Mouse (Mus musculus) forebrain, embryonic 15.5 days (tissue): ENCODE data around the gene Pex13. TPM values are rescaled to one million over a fixed set of nuclear protein-coding genes. Genes with fewer than 3 reads are reported as not detected.
A peak's percentile ranks its signal among the peaks of the same experiment; 100 is the strongest.
"Not testable (repeated sequence)": the region's sequence is repeated elsewhere in the genome, so short reads cannot be mapped to it uniquely, and the experiment has no call there.

Experiments used
- ATAC-seq: fragments of 200-750 bp; cut with Nextera tagmentation; replicated peaks from 2 replicates; pipeline ENCODE4 v1.8.0; 2017; ENCODE audit warnings: mild to moderate bottlenecking, moderate TSS enrichment, moderate library complexity
- H3K27ac ChIP-seq: fragments of 300-500 bp; sonication (generic); replicated peaks from 2 replicates; pipeline ENCODE4 v1.5.1; 2015; ENCODE audit warnings: mild to moderate bottlenecking, inconsistent platforms
- H3K27me3 ChIP-seq: fragments of 300-500 bp; sonication (generic); 2 replicates; pipeline ENCODE4 v1.6.1; 2015; ENCODE audit warnings: inconsistent platforms
- H3K36me3 ChIP-seq: fragments of 300-500 bp; sonication (generic); 2 replicates; pipeline ENCODE4 v1.6.1; 2015; ENCODE audit warnings: mild to moderate bottlenecking, inconsistent platforms
- H3K4me1 ChIP-seq: fragments of 300-500 bp; sonication (generic); 2 replicates; pipeline ENCODE4 v1.6.1; 2015; ENCODE audit warnings: inconsistent platforms
- H3K4me2 ChIP-seq: fragments of 300-500 bp; sonication (generic); replicated peaks from 2 replicates; pipeline ENCODE4 v1.6.1; 2015; ENCODE audit warnings: mild to moderate bottlenecking, inconsistent platforms
- H3K4me3 ChIP-seq: fragments of 300-500 bp; sonication (generic); 2 replicates; pipeline ENCODE4 v1.5.1; 2015; ENCODE audit warnings: mild to moderate bottlenecking, inconsistent platforms
- H3K9ac ChIP-seq: fragments of 300-500 bp; sonication (generic); replicated peaks from 2 replicates; pipeline ENCODE4 v1.6.1; 2015; ENCODE audit warnings: mild to moderate bottlenecking, inconsistent platforms
- H3K9me3 ChIP-seq: fragments of 300-500 bp; sonication (generic); 2 replicates; pipeline ENCODE4 v1.6.1; 2016; ENCODE audit warnings: inconsistent platforms
- WGBS: fragments of 180-500 bp; shearing (Covaris S2); methylation state at CpG from one replicate; pipeline ENCODE4 v1.1.7; 2015; ENCODE audit warnings: mixed read lengths; 5-methylcytosine and 5-hydroxymethylcytosine counted together
- polyA plus RNA-seq: library from polyadenylated mRNA; unstranded; fragments of >200 nt; fragmentation: Nextera tagmentation; extraction: Ambion mirVana; gene quantifications from 2 replicates; pipeline ENCODE4 v1.2.1, GENCODE M21; 2015

Gene Pex13
- polyA plus RNA-seq, 1 experiment from 2014 or later, result 36.4 TPM

DNA sequence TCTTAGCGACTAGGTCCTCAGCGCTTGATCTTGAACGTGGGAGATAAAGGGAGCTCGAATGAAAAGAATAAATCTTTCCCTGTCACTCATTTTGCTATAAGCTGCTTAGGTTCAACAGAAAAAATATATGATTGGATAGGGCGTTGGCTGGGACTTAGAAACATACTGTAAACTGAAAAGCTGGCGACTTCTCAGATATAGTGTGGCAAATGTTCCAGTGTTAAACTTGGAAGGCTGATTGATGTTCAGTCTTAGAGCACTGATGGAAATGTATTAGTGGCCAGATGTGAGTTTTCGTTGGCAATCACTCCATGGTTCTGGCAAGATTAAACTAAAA is 31.9 kb downstream of the Pex13 start:
- ATAC-seq, result peak; percentile 58; the same call in 1 of the 2 replicates
- Histone ChIP-seq H3K9me3 (no peaks in the 10 kb centered on the region), H3K9ac (peak overlapping the region; percentile 99), H3K27me3 (no peaks in the 10 kb centered on the region), H3K4me1 (peaks cover 31% of the 10 kb centered on the region), H3K4me2 (peak overlapping the region; percentile 55), H3K27ac (peak overlapping the region; percentile 96), H3K4me3 (peak overlapping the region; percentile 99), H3K36me3 (no peaks in the 10 kb centered on the region)
- WGBS, result 8% methylated on average over 7 of the region's 7 CpGs

DNA sequence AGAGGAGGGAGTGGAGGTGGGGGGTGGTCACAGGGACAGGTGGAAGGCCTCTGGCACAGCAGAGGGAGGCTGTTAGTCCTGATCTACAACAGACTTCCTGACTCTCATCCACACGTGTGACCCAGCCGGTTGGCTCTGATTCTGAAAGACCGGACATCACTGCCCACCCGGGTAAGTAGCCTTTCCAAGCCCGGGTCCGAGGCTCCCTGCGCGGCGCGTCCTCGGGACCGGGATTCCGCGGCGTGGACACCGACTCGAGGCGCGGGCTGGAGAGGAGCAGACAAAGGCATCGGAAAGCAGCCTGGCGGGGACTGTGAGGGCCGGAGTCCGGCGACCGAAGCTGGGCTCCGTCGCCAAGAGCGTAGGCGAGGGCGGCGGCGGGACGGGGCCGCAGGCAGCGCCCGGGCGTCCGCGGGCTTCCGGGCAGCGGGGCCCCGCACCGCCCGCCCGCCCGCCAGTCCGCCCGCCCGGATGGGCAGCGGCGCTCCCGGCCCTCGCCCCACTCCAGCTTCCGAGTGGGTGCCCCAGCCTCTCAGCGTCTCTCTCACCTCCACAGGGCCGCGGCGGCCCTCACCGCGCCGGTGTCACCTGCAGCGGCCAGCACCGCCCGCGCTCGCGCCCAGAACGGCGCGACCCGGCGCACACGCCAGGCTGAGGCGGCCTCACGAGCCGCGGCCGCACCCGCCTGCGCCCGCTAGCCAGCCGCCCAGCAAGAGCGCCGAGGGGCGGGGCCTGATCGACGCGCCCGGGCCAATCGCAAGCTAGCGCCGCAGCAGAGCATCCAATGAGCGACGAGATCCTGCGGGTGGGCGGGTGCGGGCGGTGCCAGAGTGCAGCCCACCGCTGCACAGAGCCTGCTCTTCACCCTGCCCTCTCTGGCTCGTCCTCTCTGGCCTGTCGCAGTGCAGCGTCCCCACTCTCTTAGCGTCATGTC is 32.5 kb downstream of the Pex13 start, which contains the start of gene 0610010F05Rik:
0610010F05Rik (minus strand) TSS at position 695 of the 934 bp plus-strand sequence.
- under 1% methylated on average over 94 of the region's 103 CpGs for WGBS
- H3K36me3 ChIP-seq, result peaks cover 6% of the 10 kb centered on the region
- H3K4me2 ChIP-seq, result peak within 1 kb of the TSS; percentile 65
- H3K4me1 ChIP-seq, result peaks cover 31% of the 10 kb centered on the region
- H3K9ac ChIP-seq, result peak within 1 kb of the TSS; percentile 99
- no peaks in the 10 kb centered on the region for H3K27me3 ChIP-seq
- H3K9me3 ChIP-seq, result no peaks in the 10 kb centered on the region
- H3K27ac ChIP-seq, result peak within 1 kb of the TSS; percentile 96
- H3K4me3 ChIP-seq, result peak within 1 kb of the TSS; percentile 99
- peak; percentile 100 for ATAC-seq

DNA sequence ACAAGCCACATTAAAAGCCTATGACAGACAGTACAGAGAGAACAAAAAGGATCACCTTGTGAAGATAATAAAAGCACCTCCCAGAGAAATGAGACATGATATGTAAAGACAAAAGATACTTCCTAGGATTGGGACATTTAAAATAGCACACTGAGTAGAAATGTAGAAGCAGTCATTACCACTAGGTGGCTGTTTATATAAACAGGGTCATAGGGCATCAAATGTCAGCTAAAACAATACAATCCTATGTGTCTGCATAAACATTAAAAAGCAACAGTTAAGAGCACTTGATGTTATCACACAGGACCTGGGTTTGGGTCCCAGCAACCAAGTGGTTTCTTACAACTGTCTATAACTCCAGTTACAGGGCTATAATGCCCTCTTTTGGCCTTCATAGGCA is 35.1 kb downstream of the Pex13 start:
- peaks cover 16% of the 10 kb centered on the region for H3K36me3 ChIP-seq
- peaks cover 31% of the 10 kb centered on the region for H3K4me1 ChIP-seq
- H3K4me2 ChIP-seq, result no peak overlapping the region
- no peaks in the 10 kb centered on the region for H3K27me3 ChIP-seq
- no peak for ATAC-seq
- H3K9ac ChIP-seq, result no peak overlapping the region
- no peak overlapping the region for H3K4me3 ChIP-seq
- no peaks in the 10 kb centered on the region for H3K9me3 ChIP-seq
- no peak overlapping the region for H3K27ac ChIP-seq

DNA sequence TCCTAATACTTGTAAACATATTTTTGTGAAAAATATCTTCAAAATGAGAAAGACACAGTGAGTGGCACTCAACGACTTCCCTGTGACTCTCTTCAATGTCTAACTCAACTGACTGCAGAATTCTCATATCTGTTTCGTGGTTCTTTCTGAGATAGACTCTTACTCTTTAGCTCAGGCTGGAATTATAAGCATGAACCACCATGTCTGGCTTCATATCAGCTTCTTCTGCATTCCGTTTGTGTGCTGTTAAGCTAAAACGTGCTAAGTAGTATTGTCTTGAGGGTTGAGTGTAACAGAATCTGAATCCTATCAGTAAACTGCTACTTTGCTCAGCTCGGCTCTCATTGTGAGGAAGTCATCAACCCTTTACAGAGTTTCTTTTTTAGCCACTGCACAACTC is 46.8 kb downstream of the Pex13 start:
- H3K27me3 ChIP-seq, result no peaks in the 10 kb centered on the region
- H3K9me3 ChIP-seq, result no peaks in the 10 kb centered on the region
- ATAC-seq, result no peak
- H3K4me2 ChIP-seq, result no peak overlapping the region
- 83% methylated on average over 5 of the region's 5 CpGs for WGBS
- H3K9ac ChIP-seq, result no peak overlapping the region
- peaks cover 35% of the 10 kb centered on the region for H3K36me3 ChIP-seq
- H3K4me1 ChIP-seq, result no peaks in the 10 kb centered on the region
- H3K27ac ChIP-seq, result no peak overlapping the region
- H3K4me3 ChIP-seq, result no peak overlapping the region

DNA sequence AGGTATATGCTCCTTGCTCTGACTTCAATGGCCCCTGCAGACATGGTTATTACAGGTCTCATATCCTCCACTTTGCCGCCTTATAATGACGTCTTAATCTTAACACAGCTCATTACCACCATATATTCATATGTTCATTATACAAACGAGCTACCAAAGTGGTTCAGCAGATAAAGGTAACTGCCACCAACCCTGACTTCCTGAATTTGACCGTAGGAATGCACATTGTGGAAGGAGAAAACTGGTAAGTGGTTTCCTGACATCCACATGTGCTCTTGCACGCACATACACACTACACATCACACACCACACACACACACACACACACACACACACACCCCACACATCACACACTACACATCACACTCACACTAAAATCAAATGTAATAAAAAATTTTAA is 51.2 kb downstream of the Pex13 start:
- no peak overlapping the region for H3K4me2 ChIP-seq
- no peak overlapping the region for H3K9ac ChIP-seq
- ATAC-seq, result no peak
- H3K27me3 ChIP-seq, result no peaks in the 10 kb centered on the region
- 86% methylated on average over 5 of the region's 5 CpGs for WGBS
- H3K27ac ChIP-seq, result no peak overlapping the region
- H3K4me1 ChIP-seq, result no peaks in the 10 kb centered on the region
- no peaks in the 10 kb centered on the region for H3K9me3 ChIP-seq
- peaks cover 44% of the 10 kb centered on the region for H3K36me3 ChIP-seq
- H3K4me3 ChIP-seq, result no peak overlapping the region

DNA sequence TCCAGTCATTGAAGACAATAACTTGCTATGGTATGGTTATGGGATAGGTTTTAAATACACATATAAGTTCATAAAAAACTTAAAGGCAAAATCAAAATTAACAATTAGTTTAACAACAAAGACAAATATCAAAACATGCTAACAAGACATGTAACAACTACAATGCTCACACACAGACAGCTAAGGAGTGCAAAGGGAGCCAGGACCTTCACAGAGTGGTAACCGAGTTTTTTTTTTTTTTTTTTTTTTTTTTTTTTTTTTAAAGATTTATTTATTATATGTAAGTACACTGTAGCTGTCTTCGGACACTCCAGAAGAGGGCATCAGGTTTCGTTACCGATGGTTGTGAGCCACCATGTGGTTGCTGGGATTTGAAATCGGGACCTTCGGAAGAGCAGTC is 58.5 kb downstream of the Pex13 start:
- 92% methylated on average over 6 of the region's 6 CpGs for WGBS
- H3K27ac ChIP-seq, H3K9me3 ChIP-seq, H3K27me3 ChIP-seq, H3K4me3 ChIP-seq, H3K9ac ChIP-seq, H3K4me2 ChIP-seq, ATAC-seq, H3K4me1 ChIP-seq: not testable (repeated sequence)
- peaks cover 57% of the 10 kb centered on the region for H3K36me3 ChIP-seq

Other genes starting within 250 kb of the Pex13 start
- 144 and 155 TPM in 2 replicates for gene Ahsa2, start 167.9 kb downstream of the Pex13 start, polyA plus RNA-seq
- gene 1700093K21Rik, start 144.8 kb downstream of the Pex13 start, polyA plus RNA-seq, result 0.13 TPM in 1 of 2 replicates, not detected in the other
- gene 0610010F05Rik, start 32.3 kb downstream of the Pex13 start, polyA plus RNA-seq, result 136 and 138 TPM in 2 replicates
- gene Pus10, start 285 bp downstream of the Pex13 start, polyA plus RNA-seq, result 11.8 and 12.1 TPM in 2 replicates
- 0.24 and 0.26 TPM in 2 replicates for gene Rel, start 105.0 kb upstream of the Pex13 start, polyA plus RNA-seq
- gene Papolg, start 229.3 kb upstream of the Pex13 start, polyA plus RNA-seq, result 25.3 and 25.5 TPM in 2 replicates